Mouse (Mus musculus) ES-E14 (cell line): ENCODE measurements at regions not wholly inside any gene's neighbourhood (a gene's known extent, or its start where the extent isn't known, plus 50 kb on each side); places are given as distances from the start of the nearest gene placed in this dataset.

Experiments used
- DNase-seq: peaks from one replicate; pipeline ENCODE4 v3.0.0-alpha.2; 2013; ENCODE audit warnings: low read depth, low spot score
- H3K27ac ChIP-seq: 2 replicates; pipeline ENCODE4 v1.5.1; 2012; ENCODE audit warnings: low read depth, mild to moderate bottlenecking, low read length, moderate library complexity, mixed read lengths; ENCODE audit not compliant: poor library complexity, insufficient read depth, severe bottlenecking
- H3K36me3 ChIP-seq: 2 replicates; pipeline ENCODE4 v1.6.1; 2012; ENCODE audit warnings: mild to moderate bottlenecking, low read length, moderate library complexity, mixed read lengths; ENCODE audit not compliant: control insufficient read depth, poor library complexity, insufficient read depth, severe bottlenecking
- H3K4me1 ChIP-seq, 2 experiments: fragments of 150-350 bp in 1 of 2; sonication (generic) in 1 of 2; 2 replicates each; pipeline ENCODE4 v1.6.1; 2012; ENCODE audit warnings: low read length in 2 of 2, mild to moderate bottlenecking in 1 of 2, mixed read lengths in 1 of 2; ENCODE audit not compliant: control insufficient read depth in 2 of 2, insufficient read depth in 2 of 2, poor library complexity in 1 of 2
- H3K4me3 ChIP-seq, 2 experiments: fragments of 150-350 bp in 1 of 2; sonication (generic) in 1 of 2; 2 replicates each; pipeline ENCODE4 v1.5.1; 2012; ENCODE audit warnings: low read length in 2 of 2, low read depth in 1 of 2, mild to moderate bottlenecking in 1 of 2, mixed read lengths in 1 of 2; ENCODE audit not compliant: insufficient read depth in 1 of 2, poor library complexity in 1 of 2, severe bottlenecking in 1 of 2
- H3K9ac ChIP-seq: 2 replicates; pipeline ENCODE4 v1.6.1; 2012; ENCODE audit warnings: low read depth, mild to moderate bottlenecking, low read length, mixed read lengths; ENCODE audit not compliant: poor library complexity, insufficient read depth, severe bottlenecking
- H3K9me3 ChIP-seq: fragments of 150-350 bp; sonication (generic); 2 replicates; pipeline ENCODE4 v1.6.1; 2012; ENCODE audit warnings: low read depth, mild to moderate bottlenecking, low read length; ENCODE audit not compliant: control insufficient read depth, insufficient read depth
- CHD2 ChIP-seq: IDR thresholded peaks from 2 replicates; pipeline ENCODE4 v1.6.1; 2014; ENCODE audit warnings: mild to moderate bottlenecking, low read depth, low read length, inconsistent platforms
- HCFC1 ChIP-seq: IDR thresholded peaks from 2 replicates; pipeline ENCODE4 v1.6.1; 2012; ENCODE audit warnings: low read length, inconsistent platforms, borderline replicate concordance; ENCODE audit not compliant: insufficient read depth
- MAFK ChIP-seq: IDR thresholded peaks from 2 replicates; pipeline ENCODE4 v1.6.1; 2014; ENCODE audit warnings: mild to moderate bottlenecking, low read depth, low read length, inconsistent platforms; ENCODE audit not compliant: insufficient read depth
- ZC3H11A ChIP-seq: IDR thresholded peaks from 2 replicates; pipeline ENCODE4 v1.6.1; 2012; ENCODE audit warnings: low read depth, mild to moderate bottlenecking, inconsistent platforms, low read length, borderline replicate concordance
- ZNF384 ChIP-seq: IDR thresholded peaks from 2 replicates; pipeline ENCODE4 v1.6.1; 2012; ENCODE audit warnings: low read depth, low read length, inconsistent platforms
- in situ Hi-C, 2 experiments: fragments of 600-800 bp; cut with MboI; formaldehyde crosslinking; loops; one replicate each; pipeline ENCODE4 v1.15.1; 2025; ENCODE audit warnings: low sequenced_read_pairs in 2 of 2, inconsistent platforms in 1 of 2; ENCODE audit not compliant: unreplicated experiment in 2 of 2

- DNase-seq: no peak
- H3K9me3 ChIP-seq: no peaks in the 10 kb centered on the region
- TF ChIP-seq ZNF384: no peak
- no peak for TF ChIP-seq HCFC1
- TF ChIP-seq CHD2: no peak
- no peak for TF ChIP-seq ZC3H11A
- TF ChIP-seq MAFK: no peak
- in situ Hi-C loops: no loop called here
- H3K27ac ChIP-seq: no peak overlapping the region
- no peaks in the 10 kb centered on the region for H3K4me1 ChIP-seq
- no peak overlapping the region for H3K9ac ChIP-seq
- no peak overlapping the region for H3K4me3 ChIP-seq
- H3K36me3 ChIP-seq: no peaks in the 10 kb centered on the region
These were observed 69.1 kb upstream of the Pja1 start for GRCm38 (mm10) chrX:99540087-99540576.

GRCm38 (mm10) chrX:99539684-99540083 is 68.6 kb upstream of the Pja1 start:
- Histone ChIP-seq H3K4me3 (no peak overlapping the region), H3K36me3 (no peaks in the 10 kb centered on the region), H3K27ac (no peak overlapping the region), H3K4me1 (no peaks in the 10 kb centered on the region), H3K9ac (no peak overlapping the region), H3K9me3 (no peaks in the 10 kb centered on the region)
- TF ChIP-seq MAFK (no peak), HCFC1 (no peak), CHD2 (no peak), ZNF384 (no peak), ZC3H11A (no peak)
- in situ Hi-C loops: no loop called here
- no peak for DNase-seq

GRCm38 (mm10) chrX:99537814-99538213 is 66.7 kb upstream of the Pja1 start:
- Histone ChIP-seq H3K36me3 (no peaks in the 10 kb centered on the region), H3K4me1 (no peaks in the 10 kb centered on the region), H3K9ac (no peak overlapping the region), H3K9me3 (no peaks in the 10 kb centered on the region), H3K27ac (no peak overlapping the region), H3K4me3 (no peak overlapping the region)
- TF ChIP-seq MAFK: no peak
- no peak for TF ChIP-seq HCFC1
- no peak for TF ChIP-seq ZNF384
- TF ChIP-seq ZC3H11A: no peak
- no peak for TF ChIP-seq CHD2
- in situ Hi-C loops: no loop called here
- no peak for DNase-seq

- DNase-seq: no peak
- in situ Hi-C loops: no loop called here
- H3K4me1 ChIP-seq: no peaks in the 10 kb centered on the region
- TF ChIP-seq MAFK (no peak), HCFC1 (no peak), ZNF384 (no peak), ZC3H11A (no peak), CHD2 (no peak)
- no peak overlapping the region for H3K9ac ChIP-seq
- no peaks in the 10 kb centered on the region for H3K36me3 ChIP-seq
- no peaks in the 10 kb centered on the region for H3K9me3 ChIP-seq
- H3K27ac ChIP-seq: no peak overlapping the region
- H3K4me3 ChIP-seq: no peak overlapping the region
These were observed 63.8 kb upstream of the Pja1 start for GRCm38 (mm10) chrX:99534922-99535321.

- no peaks in the 10 kb centered on the region for H3K4me1 ChIP-seq
- H3K9ac ChIP-seq: no peak overlapping the region
- in situ Hi-C loops: no loop called here
- H3K4me3 ChIP-seq: no peak overlapping the region
- no peak overlapping the region for H3K27ac ChIP-seq
- no peak for DNase-seq
- H3K36me3 ChIP-seq: no peaks in the 10 kb centered on the region
- no peak for TF ChIP-seq ZC3H11A
- no peak for TF ChIP-seq MAFK
- TF ChIP-seq ZNF384: no peak
- TF ChIP-seq CHD2: no peak
- TF ChIP-seq HCFC1: no peak
- H3K9me3 ChIP-seq: no peaks in the 10 kb centered on the region
These were observed 60.1 kb upstream of the Pja1 start for GRCm38 (mm10) chrX:99531154-99531553.
